Mouse (Mus musculus) stomach, postnatal 0 days (tissue): ENCODE data around the gene St6galnac1. TPM values are rescaled to one million over a fixed set of nuclear protein-coding genes. Genes with fewer than 3 reads are reported as not detected.

Experiments used
- ATAC-seq: fragments of 200-750 bp; cut with Nextera tagmentation; 2 replicates; pipeline ENCODE4 v1.8.0; 2017; ENCODE audit not compliant: low FRiP score, low TSS enrichment
- DNase-seq: peaks from one replicate; pipeline ENCODE4 v3.0.0-alpha.2; 2016; ENCODE audit warnings: low spot score
- H3K27ac ChIP-seq: fragments of 300-500 bp; sonication (generic); replicated peaks from 2 replicates; pipeline ENCODE4 v1.5.1; 2014; ENCODE audit warnings: mild to moderate bottlenecking, control low read depth
- H3K27me3 ChIP-seq: fragments of 300-500 bp; sonication (generic); 2 replicates; pipeline ENCODE4 v1.6.1; 2014; ENCODE audit warnings: low read length; ENCODE audit not compliant: control insufficient read depth, insufficient read depth
- H3K36me3 ChIP-seq: fragments of 300-500 bp; sonication (generic); 2 replicates; pipeline ENCODE4 v1.6.1; 2014; ENCODE audit warnings: low read length, mixed read lengths; ENCODE audit not compliant: control insufficient read depth, insufficient read depth
- H3K4me1 ChIP-seq: fragments of 300-500 bp; sonication (generic); replicated peaks from 2 replicates; pipeline ENCODE4 v1.6.1; 2014; ENCODE audit warnings: antibody characterized with exemption; ENCODE audit not compliant: control insufficient read depth, insufficient read depth
- H3K4me2 ChIP-seq: fragments of 300-500 bp; sonication (generic); replicated peaks from 2 replicates; pipeline ENCODE4 v1.6.1; 2014; ENCODE audit warnings: low read depth, mild to moderate bottlenecking, control low read depth, moderate library complexity
- H3K4me3 ChIP-seq: fragments of 300-500 bp; sonication (generic); 2 replicates; pipeline ENCODE4 v1.5.1; 2014; ENCODE audit warnings: low read depth, low read length, control low read depth
- H3K9ac ChIP-seq: fragments of 300-500 bp; sonication (generic); 2 replicates; pipeline ENCODE4 v1.6.1; 2014; ENCODE audit warnings: mild to moderate bottlenecking, low read length, control low read depth, mixed read lengths
- H3K9me3 ChIP-seq: fragments of 300-500 bp; sonication (generic); 2 replicates; pipeline ENCODE4 v1.6.1; 2016; ENCODE audit warnings: low read length; ENCODE audit not compliant: control insufficient read depth
- CTCF ChIP-seq: IDR thresholded peaks from 2 replicates; pipeline ENCODE4 v1.5.1; 2016; ENCODE audit warnings: antibody characterized with exemption, low read depth, mild to moderate bottlenecking, moderate library complexity
- EP300 ChIP-seq: optimal IDR thresholded peaks from 2 replicates; pipeline ENCODE3; 2016; ENCODE audit warnings: antibody characterized with exemption
- WGBS: fragments of 180-500 bp; shearing (Covaris S2); extraction: QIAGEN DNeasy Blood & Tissue Kit; methylation state at CpG from one replicate; pipeline ENCODE4 v1.1.7; 2014; 5-methylcytosine and 5-hydroxymethylcytosine counted together
- polyA plus RNA-seq: library from polyadenylated mRNA; unstranded; fragments of >200 nt; fragmentation: Nextera tagmentation; extraction: Ambion mirVana; gene quantifications from 2 replicates; pipeline ENCODE4 v1.2.1, GENCODE M21; 2015

The St6galnac1 gene
- polyA plus RNA-seq, 1 experiment from 2014 or later, result not detected

GRCm38 (mm10) chr11:116819932-116820593, 44.8 kb upstream of the St6galnac1 start:
- Histone ChIP-seq H3K9me3 (no peaks in the 10 kb centered on the region), H3K36me3 (no peaks in the 10 kb centered on the region), H3K9ac (no peak overlapping the region), H3K27me3 (no peaks in the 10 kb centered on the region), H3K27ac (no peak overlapping the region), H3K4me2 (no peak overlapping the region), H3K4me3 (no peak overlapping the region), H3K4me1 (peaks cover 5% of the 10 kb centered on the region)
- TF ChIP-seq EP300 (no peak), CTCF (no peak)
- 71% methylated on average over 5 of the region's 5 CpGs for WGBS
- DNase-seq (no peak), ATAC-seq (no peak)

GRCm38 (mm10) chr11:116818722-116819121, 43.4 kb upstream of the St6galnac1 start:
- Histone ChIP-seq H3K27me3 (no peaks in the 10 kb centered on the region), H3K4me1 (peaks cover 9% of the 10 kb centered on the region), H3K9ac (no peak overlapping the region), H3K4me3 (no peak overlapping the region), H3K27ac (no peak overlapping the region), H3K4me2 (no peak overlapping the region), H3K9me3 (no peaks in the 10 kb centered on the region), H3K36me3 (no peaks in the 10 kb centered on the region)
- 26% methylated on average over 8 of the region's 8 CpGs for WGBS
- DNase-seq, result peak; percentile 59
- no peak for TF ChIP-seq EP300
- no peak for TF ChIP-seq CTCF
- peak; percentile 67 for ATAC-seq

GRCm38 (mm10) chr11:116817567-116817966, 42.3 kb upstream of the St6galnac1 start:
- peaks cover 15% of the 10 kb centered on the region for H3K4me1 ChIP-seq
- TF ChIP-seq EP300 (no peak), CTCF (no peak)
- no peak overlapping the region for H3K27ac ChIP-seq
- H3K36me3 ChIP-seq, result no peaks in the 10 kb centered on the region
- no peak overlapping the region for H3K4me3 ChIP-seq
- ATAC-seq (no peak), DNase-seq (no peak)
- H3K9me3 ChIP-seq, result no peaks in the 10 kb centered on the region
- WGBS, result 95% methylated on average over 5 of the region's 5 CpGs
- H3K4me2 ChIP-seq, result no peak overlapping the region
- no peaks in the 10 kb centered on the region for H3K27me3 ChIP-seq
- no peak overlapping the region for H3K9ac ChIP-seq

GRCm38 (mm10) chr11:116816769-116817168, 41.5 kb upstream of the St6galnac1 start:
- Histone ChIP-seq H3K9me3 (no peaks in the 10 kb centered on the region), H3K9ac (no peak overlapping the region), H3K36me3 (no peaks in the 10 kb centered on the region), H3K27ac (no peak overlapping the region), H3K4me2 (no peak overlapping the region), H3K4me1 (peaks cover 17% of the 10 kb centered on the region), H3K4me3 (no peak overlapping the region), H3K27me3 (no peaks in the 10 kb centered on the region)
- TF ChIP-seq CTCF (peak; percentile 34), EP300 (no peak)
- ATAC-seq (peak; percentile 27; the same call in 1 of the 2 replicates), DNase-seq (no peak)
- 63% methylated on average over 5 of the region's 5 CpGs for WGBS

GRCm38 (mm10) chr11:116814884-116815415, 39.6 kb upstream of the St6galnac1 start:
- no peak overlapping the region for H3K4me3 ChIP-seq
- H3K36me3 ChIP-seq, result no peaks in the 10 kb centered on the region
- ATAC-seq, result no peak
- WGBS, result 36% methylated on average over 7 of the region's 7 CpGs
- TF ChIP-seq EP300 (no peak), CTCF (no peak)
- no peak for DNase-seq
- no peaks in the 10 kb centered on the region for H3K9me3 ChIP-seq
- H3K27ac ChIP-seq, result peak overlapping the region; percentile 89
- peaks cover 12% of the 10 kb centered on the region for H3K4me1 ChIP-seq
- 0 out of 2 replicates have a peak overlapping the region, but pooled peaks have one; percentile 8 for H3K4me2 ChIP-seq
- no peaks in the 10 kb centered on the region for H3K27me3 ChIP-seq
- H3K9ac ChIP-seq, result 0 out of 2 replicates have a peak overlapping the region, but pooled peaks have one; percentile 31
